Mouse (Mus musculus): Measurements from ENCODE around the gene Pbx3. TPM values are rescaled to one million over a fixed set of nuclear protein-coding genes. Genes with fewer than 3 reads are reported as not detected.

The Pbx3 gene
- total and polyA plus RNA-seq, 2 experiments from 2014 or later, result 62.3 to 105 TPM

DNA sequence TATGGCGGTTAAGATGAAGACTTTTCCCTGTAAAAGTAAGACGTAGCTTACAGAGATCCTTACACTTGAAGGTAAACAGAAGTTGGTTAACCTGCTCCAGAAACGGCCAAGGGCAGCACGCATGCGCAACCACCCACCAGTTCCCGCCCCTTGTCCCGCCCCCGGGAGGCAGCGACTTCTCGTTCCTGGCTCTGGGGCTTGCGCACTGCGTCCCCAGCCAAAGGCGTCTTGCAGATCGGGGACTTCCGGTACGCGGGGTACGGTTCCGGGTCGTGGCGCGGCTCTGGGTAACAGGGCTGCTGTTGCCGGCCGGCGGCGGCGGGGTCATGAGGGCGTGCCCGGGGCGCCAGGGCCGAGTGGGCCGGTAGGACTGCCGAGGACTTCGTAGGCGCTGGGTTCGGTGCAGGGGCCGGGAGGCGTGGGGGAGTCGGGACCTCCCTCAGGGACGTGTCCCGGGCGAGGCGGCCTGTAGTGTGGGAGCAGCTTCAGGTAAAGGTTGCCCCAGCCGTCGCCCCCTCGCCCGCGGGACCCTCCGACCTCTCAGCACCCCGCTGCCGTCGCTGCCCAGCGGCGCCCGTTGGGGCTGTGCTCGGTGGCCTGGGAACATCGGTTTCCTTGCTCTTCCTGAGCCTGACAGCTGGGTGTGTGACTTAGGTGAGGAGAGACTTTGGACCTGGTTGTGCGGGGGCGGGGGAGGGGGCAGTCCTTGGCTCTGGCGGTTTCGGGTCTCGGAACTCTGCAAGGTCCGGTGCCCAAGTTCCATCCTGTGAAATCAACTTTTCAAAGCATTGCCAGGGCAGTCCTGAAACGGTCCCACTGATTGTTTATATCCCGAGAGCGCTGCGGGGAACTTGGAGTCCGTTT is 33.9 kb upstream of the Pbx3 start, which contains the start of gene Mapkap1:
Gene Mapkap1 (plus strand): TSS at position 171 of the 864 bp plus-strand sequence.
- Histone ChIP-seq H3K9me3 (ENCODE audit: low read length) (no peaks in the 10 kb centered on the region), H3K9ac (replicated peaks; ENCODE audit: low read length, poor library complexity, severe bottlenecking) (peak within 1 kb of the TSS; percentile 84), H3K4me3 (ENCODE audit: low read depth, low read length) (peak within 1 kb of the TSS; percentile 94), H3K36me3 (ENCODE audit: insufficient read depth, low read length) (no peaks in the 10 kb centered on the region), H3K4me1 (ENCODE audit: insufficient read depth, low read length) (peaks cover 10% of the 10 kb centered on the region), H3K27ac (ENCODE audit: low read depth, low read length) (peak within 1 kb of the TSS; percentile 75), H3K4me2 (ENCODE audit: low read depth, low read length, poor library complexity, severe bottlenecking) (peak within 1 kb of the TSS; percentile 87), H3K27me3 (ENCODE audit: insufficient read depth, low read length) (no peaks in the 10 kb centered on the region)
- ATAC-seq (ENCODE audit: low FRiP score) (peak; percentile 99), DNase-seq (ENCODE audit: low spot score) (peak; percentile 98)
- no peak for TF ChIP-seq CTCF (IDR thresholded peaks at IDR 0.05)
- WGBS, result under 1% methylated on average over 57 of the region's 68 CpGs

DNA sequence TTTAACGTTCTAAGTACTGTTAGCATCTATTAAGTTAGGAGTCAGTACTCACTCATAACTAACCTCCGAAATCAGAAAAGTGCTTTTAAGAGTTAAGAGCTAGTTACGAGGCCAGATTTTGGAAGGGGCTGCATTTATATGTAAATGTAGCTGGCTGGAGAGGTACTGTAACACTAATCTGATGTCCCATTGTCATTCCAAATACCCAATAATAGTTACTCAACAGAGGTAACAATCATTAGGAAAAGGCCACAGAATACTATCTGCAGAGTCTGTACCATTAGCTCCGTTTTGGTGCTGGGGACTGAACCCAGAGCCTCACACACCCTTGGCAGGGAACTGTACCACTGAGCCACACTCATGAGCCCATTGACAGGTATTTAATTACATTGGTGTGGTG is 26.6 kb upstream of the Pbx3 start:
- no peak overlapping the region for H3K9ac ChIP-seq (replicated peaks; ENCODE audit: low read length, poor library complexity, severe bottlenecking)
- no peaks in the 10 kb centered on the region for H3K36me3 ChIP-seq (ENCODE audit: insufficient read depth, low read length)
- WGBS, result 50% methylated on average over 4 of the region's 4 CpGs
- no peaks in the 10 kb centered on the region for H3K4me1 ChIP-seq (ENCODE audit: insufficient read depth, low read length)
- H3K27ac ChIP-seq (ENCODE audit: low read depth, low read length), result no peak overlapping the region
- DNase-seq (ENCODE audit: low spot score) (no peak), ATAC-seq (ENCODE audit: low FRiP score) (no peak)
- TF ChIP-seq CTCF (IDR thresholded peaks at IDR 0.05), result no peak
- H3K4me3 ChIP-seq (ENCODE audit: low read depth, low read length), result no peak overlapping the region
- no peak overlapping the region for H3K4me2 ChIP-seq (ENCODE audit: low read depth, low read length, poor library complexity, severe bottlenecking)
- H3K9me3 ChIP-seq (ENCODE audit: low read length), result no peaks in the 10 kb centered on the region
- no peaks in the 10 kb centered on the region for H3K27me3 ChIP-seq (ENCODE audit: insufficient read depth, low read length)

DNA sequence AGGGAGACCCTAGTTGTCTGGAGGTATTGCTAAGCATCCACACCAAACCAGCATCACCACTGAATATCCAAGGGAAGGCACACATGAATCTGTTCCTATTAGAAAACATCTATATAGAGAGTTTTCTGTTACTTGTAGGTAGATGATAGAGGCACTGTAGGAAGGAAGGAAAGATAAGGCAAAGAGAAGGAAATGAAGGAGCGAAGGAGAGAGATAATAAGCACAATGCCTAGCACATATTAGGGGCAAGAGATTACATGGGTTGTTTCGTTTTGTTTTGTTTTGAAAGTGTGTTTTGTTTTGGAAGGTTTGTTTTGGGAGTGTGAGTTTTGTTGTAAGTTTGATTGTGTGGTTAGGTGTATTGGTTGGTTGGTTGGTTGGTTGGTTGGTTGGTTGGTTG is 6.0 kb upstream of the Pbx3 start:
- TF ChIP-seq CTCF (IDR thresholded peaks at IDR 0.05), result no peak
- no peak overlapping the region for H3K4me2 ChIP-seq (ENCODE audit: low read depth, low read length, poor library complexity, severe bottlenecking)
- no peaks in the 10 kb centered on the region for H3K9me3 ChIP-seq (ENCODE audit: low read length)
- ATAC-seq (ENCODE audit: low FRiP score), result no peak
- H3K36me3 ChIP-seq (ENCODE audit: insufficient read depth, low read length), result no peaks in the 10 kb centered on the region
- no peak overlapping the region for H3K27ac ChIP-seq (ENCODE audit: low read depth, low read length)
- no peak for DNase-seq (ENCODE audit: low spot score)
- H3K9ac ChIP-seq (replicated peaks; ENCODE audit: low read length, poor library complexity, severe bottlenecking), result no peak overlapping the region
- H3K4me1 ChIP-seq (ENCODE audit: insufficient read depth, low read length), result no peaks in the 10 kb centered on the region
- 89% methylated on average over 2 of the region's 2 CpGs for WGBS
- H3K4me3 ChIP-seq (ENCODE audit: low read depth, low read length), result no peak overlapping the region
- H3K27me3 ChIP-seq (ENCODE audit: insufficient read depth, low read length), result no peaks in the 10 kb centered on the region; the same call in 1 of the 2 replicates

DNA sequence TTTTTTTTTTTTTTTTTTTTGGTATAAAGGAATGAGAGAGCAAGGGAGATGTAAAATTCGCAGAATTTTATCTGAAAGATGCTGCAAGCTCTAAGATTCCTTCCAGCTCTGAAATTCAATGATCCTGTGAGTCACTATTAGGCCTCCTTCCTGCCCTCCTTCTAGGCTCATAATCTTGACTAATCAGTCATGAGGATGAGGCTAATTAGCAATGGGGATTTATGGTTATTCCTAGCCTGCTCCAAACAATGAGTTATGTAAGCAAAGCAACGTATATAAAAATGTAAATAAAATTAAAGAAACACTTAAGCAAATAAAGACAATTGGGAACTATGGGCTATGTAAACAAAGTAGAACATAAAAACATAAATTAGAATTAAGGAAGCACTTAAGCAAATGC is 1.4 kb upstream of the Pbx3 start:
- no peaks in the 10 kb centered on the region for H3K36me3 ChIP-seq (ENCODE audit: insufficient read depth, low read length)
- no peak for ATAC-seq (ENCODE audit: low FRiP score)
- no peak overlapping the region for H3K4me2 ChIP-seq (ENCODE audit: low read depth, low read length, poor library complexity, severe bottlenecking)
- H3K4me1 ChIP-seq (ENCODE audit: insufficient read depth, low read length), result no peaks in the 10 kb centered on the region
- no peaks in the 10 kb centered on the region; the same call in 1 of the 2 replicates for H3K27me3 ChIP-seq (ENCODE audit: insufficient read depth, low read length)
- 70% methylated on average over 2 of the region's 2 CpGs for WGBS
- DNase-seq (ENCODE audit: low spot score), result no peak
- H3K4me3 ChIP-seq (ENCODE audit: low read depth, low read length), result no peak overlapping the region
- no peak for TF ChIP-seq CTCF (IDR thresholded peaks at IDR 0.05)
- H3K9ac ChIP-seq (replicated peaks; ENCODE audit: low read length, poor library complexity, severe bottlenecking), result no peak overlapping the region
- H3K27ac ChIP-seq (ENCODE audit: low read depth, low read length), result no peak overlapping the region
- no peaks in the 10 kb centered on the region for H3K9me3 ChIP-seq (ENCODE audit: low read length)

DNA sequence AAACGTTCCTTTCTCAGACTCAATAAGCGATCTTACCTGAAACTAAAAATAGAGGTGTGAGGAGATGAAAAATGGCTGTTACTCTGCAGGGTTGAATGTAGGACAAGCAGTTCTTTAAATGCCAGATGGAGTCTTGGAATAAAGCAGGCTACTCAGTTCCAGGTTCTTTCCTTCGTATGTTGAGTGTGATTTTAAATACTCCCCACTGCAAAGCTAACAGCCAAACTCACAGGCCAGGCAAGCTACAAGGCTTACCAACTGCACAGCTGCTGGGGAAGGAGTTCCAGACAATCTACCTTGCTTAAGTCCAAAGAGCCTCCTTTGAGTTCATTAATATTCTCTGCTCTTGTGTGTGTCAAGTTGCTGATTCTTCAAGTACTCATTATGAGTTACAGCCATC is 944 bp upstream of the Pbx3 start:
- 49% methylated on average over 3 of the region's 3 CpGs for WGBS
- Histone ChIP-seq H3K4me1 (ENCODE audit: insufficient read depth, low read length) (no peaks in the 10 kb centered on the region), H3K9me3 (ENCODE audit: low read length) (no peaks in the 10 kb centered on the region), H3K27me3 (ENCODE audit: insufficient read depth, low read length) (no peaks in the 10 kb centered on the region; the same call in 1 of the 2 replicates), H3K9ac (replicated peaks; ENCODE audit: low read length, poor library complexity, severe bottlenecking) (no peak overlapping the region), H3K27ac (ENCODE audit: low read depth, low read length) (no peak overlapping the region), H3K4me2 (ENCODE audit: low read depth, low read length, poor library complexity, severe bottlenecking) (no peak overlapping the region), H3K4me3 (ENCODE audit: low read depth, low read length) (no peak overlapping the region), H3K36me3 (ENCODE audit: insufficient read depth, low read length) (no peaks in the 10 kb centered on the region)
- no peak for TF ChIP-seq CTCF (IDR thresholded peaks at IDR 0.05)
- no peak for DNase-seq (ENCODE audit: low spot score)
- no peak for ATAC-seq (ENCODE audit: low FRiP score)
